Mouse (Mus musculus) forebrain, embryonic 10.5 days (tissue): ENCODE measurements around the gene Nvl. TPM values are rescaled to one million over a fixed set of nuclear protein-coding genes. Genes with fewer than 3 reads are reported as not detected.

Source experiments
- DNase-seq: peaks from one replicate; pipeline ENCODE4 v3.0.0-alpha.2; 2017; ENCODE audit warnings: low spot score; ENCODE audit errors: extremely low spot score
- H3K27ac ChIP-seq: fragments of 300-500 bp; sonication (generic); 2 replicates; pipeline ENCODE4 v1.5.1; 2016; ENCODE audit warnings: mild to moderate bottlenecking
- H3K27me3 ChIP-seq: fragments of 300-500 bp; sonication (generic); 2 replicates; pipeline ENCODE4 v1.6.1; 2016; ENCODE audit warnings: mild to moderate bottlenecking; ENCODE audit not compliant: poor library complexity, severe bottlenecking
- H3K36me3 ChIP-seq: fragments of 300-500 bp; sonication (generic); replicated peaks from 2 replicates; pipeline ENCODE4 v1.6.1; 2016; ENCODE audit warnings: mild to moderate bottlenecking, moderate library complexity
- H3K4me1 ChIP-seq: fragments of 300-500 bp; sonication (generic); 2 replicates; pipeline ENCODE4 v1.6.1; 2016
- H3K4me3 ChIP-seq: fragments of 300-500 bp; sonication (generic); 2 replicates; pipeline ENCODE4 v1.5.1; 2016; ENCODE audit warnings: mild to moderate bottlenecking, moderate library complexity
- H3K9me3 ChIP-seq: fragments of 300-500 bp; sonication (generic); 2 replicates; pipeline ENCODE4 v1.6.1; 2016; ENCODE audit warnings: mild to moderate bottlenecking, moderate library complexity
- WGBS: fragments of 180-500 bp; shearing (Covaris S2); methylation state at CpG from one replicate; pipeline ENCODE4 v1.1.7; 2016; 5-methylcytosine and 5-hydroxymethylcytosine counted together
- polyA plus RNA-seq: library from polyadenylated mRNA; unstranded; fragments of >200 nt; fragmentation: Nextera tagmentation; extraction: Ambion mirVana; gene quantifications from 2 replicates; pipeline ENCODE4 v1.2.1, GENCODE M21; 2016

The Nvl gene
- polyA plus RNA-seq, 1 experiment from 2014 or later: 45.8 TPM

DNA sequence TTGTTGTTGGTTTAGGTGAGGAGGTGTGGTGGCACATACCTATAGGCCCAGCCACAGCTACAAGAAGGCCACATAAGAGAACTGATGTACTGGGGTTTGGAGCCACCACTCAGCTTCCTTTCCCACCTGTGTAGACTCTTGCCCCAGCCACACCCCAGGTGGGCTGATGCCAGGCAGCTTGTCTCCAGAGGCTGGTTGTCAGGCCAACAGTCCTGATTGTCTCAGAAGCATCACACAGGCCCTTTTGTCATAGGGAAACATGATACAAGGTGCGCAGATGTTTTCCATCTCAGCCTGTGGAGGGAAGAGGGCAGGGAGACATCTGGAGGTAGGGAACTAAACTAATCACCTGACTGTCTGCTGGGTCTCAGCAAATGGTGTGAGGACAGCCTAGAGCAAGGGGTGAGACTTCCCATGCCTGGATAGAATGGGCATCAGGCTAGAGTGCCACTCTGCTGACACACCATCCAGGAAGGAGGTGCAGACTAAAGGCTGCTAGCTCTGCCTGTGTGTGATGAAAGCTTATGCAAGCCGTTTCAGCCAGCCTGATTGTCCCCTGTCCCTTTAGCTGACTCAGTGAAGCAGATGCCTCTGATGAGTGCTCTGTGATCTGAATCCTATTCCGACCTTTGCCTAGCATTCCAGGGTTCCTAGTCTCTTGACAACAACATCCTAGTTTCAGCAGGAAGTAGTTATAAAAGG, 82.1 kb downstream of the Nvl start:
- Histone ChIP-seq H3K9me3 (no peaks in the 10 kb centered on the region), H3K27me3 (no peaks in the 10 kb centered on the region), H3K4me1 (peaks cover 5% of the 10 kb centered on the region; the same call in 1 of the 2 replicates), H3K4me3 (no peak overlapping the region), H3K27ac (no peak overlapping the region), H3K36me3 (no peaks in the 10 kb centered on the region)
- DNase-seq: no peak
- 69% methylated on average over 3 of the region's 3 CpGs for WGBS

- 84% methylated on average over 4 of the region's 4 CpGs for WGBS
- Histone ChIP-seq H3K4me1 (no peaks in the 10 kb centered on the region), H3K36me3 (no peaks in the 10 kb centered on the region), H3K27me3 (no peaks in the 10 kb centered on the region), H3K9me3 (no peaks in the 10 kb centered on the region), H3K4me3 (no peak overlapping the region), H3K27ac (no peak overlapping the region)
- no peak for DNase-seq
These were observed 91.1 kb downstream of the Nvl start for GRCm38 (mm10) chr1:181052898-181053297.

DNA sequence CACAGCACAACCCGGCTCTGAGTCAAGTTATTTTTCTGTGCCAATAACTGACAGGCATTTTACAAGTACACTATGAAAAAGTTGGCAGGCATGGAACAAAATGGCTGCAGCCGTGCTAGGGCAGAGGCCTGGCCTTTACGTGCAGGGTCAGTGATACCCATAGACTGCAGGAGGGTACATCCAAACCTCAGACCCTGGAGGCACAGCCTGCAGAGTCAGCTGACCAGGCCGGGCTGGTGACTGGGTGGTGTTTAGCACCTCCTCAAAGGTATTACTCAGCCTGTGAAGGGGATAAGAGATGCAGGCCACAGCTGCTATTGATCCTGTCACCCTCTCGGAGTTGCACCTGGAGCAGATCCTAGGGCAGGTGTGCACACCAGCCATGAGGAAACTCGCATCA, 93.1 kb downstream of the Nvl start, which contains the start of gene 9130409I23Rik:
TSS of gene 9130409I23Rik (plus strand) at position 301 of the 400 bp plus-strand sequence.
- H3K9me3 ChIP-seq: no peaks in the 10 kb centered on the region
- 85% methylated on average over 6 of the region's 6 CpGs for WGBS
- DNase-seq: no peak
- H3K27me3 ChIP-seq: no peaks in the 10 kb centered on the region
- no peak within 1 kb of the TSS for H3K27ac ChIP-seq
- no peaks in the 10 kb centered on the region for H3K36me3 ChIP-seq
- H3K4me1 ChIP-seq: no peaks in the 10 kb centered on the region
- no peak within 1 kb of the TSS for H3K4me3 ChIP-seq

DNA sequence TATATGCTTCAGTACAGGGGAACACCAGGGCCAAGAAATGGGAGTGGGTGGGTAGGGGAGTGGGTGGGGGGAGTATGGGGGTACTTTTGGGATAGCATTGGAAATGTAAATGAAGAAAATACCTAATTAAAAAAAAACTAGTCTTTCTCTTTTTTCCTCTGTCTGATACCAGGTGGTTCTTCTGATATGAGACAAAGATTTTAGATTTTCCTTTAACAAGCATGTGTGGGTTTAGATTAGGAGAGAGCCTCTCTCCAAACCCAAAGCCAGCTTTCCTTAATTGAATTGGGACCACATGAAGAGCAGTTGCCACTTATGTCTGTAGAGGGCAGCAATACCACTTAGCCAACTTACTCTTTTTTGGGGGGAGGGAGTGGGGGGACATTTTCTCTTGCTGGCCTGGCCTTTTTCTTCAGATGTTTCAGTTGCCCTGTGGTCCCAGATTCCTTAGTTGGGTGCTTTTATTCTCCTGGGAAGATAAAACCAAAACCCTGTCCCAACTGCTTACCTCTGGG, 94.6 kb downstream of the Nvl start:
- H3K4me1 ChIP-seq: no peaks in the 10 kb centered on the region
- no peak for DNase-seq
- H3K4me3 ChIP-seq: no peak overlapping the region

GRCm38 (mm10) chr1:181047520-181047919, 96.5 kb downstream of the Nvl start:
- Histone ChIP-seq H3K27ac (no peak overlapping the region), H3K9me3 (no peaks in the 10 kb centered on the region), H3K4me1 (no peaks in the 10 kb centered on the region), H3K4me3 (no peak overlapping the region), H3K27me3 (no peaks in the 10 kb centered on the region), H3K36me3 (no peaks in the 10 kb centered on the region)
- 67% methylated on average over 1 of the region's 1 CpGs for WGBS
- no peak for DNase-seq

More for the DNA sequence above, 94.6 kb downstream of the Nvl start:
- Histone ChIP-seq H3K9me3 (no peaks in the 10 kb centered on the region), H3K27me3 (no peaks in the 10 kb centered on the region), H3K36me3 (no peaks in the 10 kb centered on the region), H3K27ac (no peak overlapping the region)

DNA sequence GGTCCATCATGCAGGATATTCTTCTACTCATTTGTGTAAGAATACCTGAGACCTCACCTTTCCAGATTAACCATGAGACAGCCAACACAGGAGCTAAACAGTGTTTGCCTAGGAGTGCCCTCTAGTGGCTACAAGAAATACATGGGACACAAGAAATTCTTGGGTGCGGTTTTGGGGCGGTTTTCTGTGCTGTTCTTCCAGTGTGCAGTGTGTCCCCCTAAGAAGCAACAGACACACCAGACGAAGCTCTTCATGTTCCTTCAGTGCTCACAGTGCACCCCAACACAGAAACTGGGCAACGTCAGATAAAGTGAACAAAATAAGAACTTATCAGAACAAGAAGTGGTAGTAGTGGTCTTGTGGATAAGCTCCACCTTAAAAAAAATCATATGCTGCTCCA, 104.4 kb downstream of the Nvl start:
- 14% methylated on average over 4 of the region's 4 CpGs for whole genome bisulfite sequencing
- H3K36me3 ChIP-seq: no peaks in the 10 kb centered on the region
- no peak overlapping the region for H3K27ac ChIP-seq
- H3K27me3 ChIP-seq: peaks cover 5% of the 10 kb centered on the region; the same call in 1 of the 2 replicates
- H3K4me1 ChIP-seq: no peaks in the 10 kb centered on the region
- no peaks in the 10 kb centered on the region for H3K9me3 ChIP-seq
- peak; percentile 26 for DNase-seq
- no peak overlapping the region for H3K4me3 ChIP-seq

DNA sequence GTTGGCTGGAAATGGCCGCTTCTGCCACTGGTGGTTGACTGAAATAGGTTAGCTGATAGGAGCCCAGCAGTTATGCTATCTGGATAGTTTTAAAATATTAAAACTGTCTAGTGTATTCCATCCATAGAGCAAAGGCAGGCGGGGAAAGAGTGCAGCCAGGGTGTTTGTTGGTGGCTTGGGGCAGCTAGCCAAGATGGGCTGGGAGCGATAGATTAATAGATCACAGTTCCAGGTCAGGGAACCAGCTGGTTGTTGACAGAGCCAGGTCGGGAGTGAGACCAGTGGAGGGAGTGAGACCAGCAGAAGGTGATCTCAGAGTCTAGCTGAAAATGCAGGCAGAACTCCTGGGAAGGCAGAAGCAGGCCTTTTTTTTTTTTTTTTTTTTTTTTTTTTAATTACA, 106.4 kb downstream of the Nvl start:
- Histone ChIP-seq H3K36me3 (no peaks in the 10 kb centered on the region), H3K27me3 (peaks cover 5% of the 10 kb centered on the region; the same call in 1 of the 2 replicates), H3K4me3 (no peak overlapping the region), H3K27ac (no peak overlapping the region), H3K4me1 (no peaks in the 10 kb centered on the region), H3K9me3 (no peaks in the 10 kb centered on the region)
- DNase-seq: peak; percentile 6
- WGBS: 79% methylated on average over 4 of the region's 4 CpGs

Other genes starting within 250 kb of the Nvl start
- gene Pycr2, start 239.9 kb downstream of the Nvl start, polyA plus RNA-seq: 149 and 153 TPM in 2 replicates
- 0.34 and 0.69 TPM in 2 replicates for gene Lefty1, start 209.2 kb downstream of the Nvl start, polyA plus RNA-seq
- gene Tmem63a, start 201.9 kb downstream of the Nvl start, polyA plus RNA-seq: 2.1 and 2.2 TPM in 2 replicates
- gene Ephx1, start 123.3 kb downstream of the Nvl start, polyA plus RNA-seq: 0.47 and 0.77 TPM in 2 replicates
- not detected in 2 replicates for gene 9130409I23Rik, start 93.0 kb downstream of the Nvl start, polyA plus RNA-seq
- 113 and 127 TPM in 2 replicates for gene Cnih4, start 489 bp upstream of the Nvl start, polyA plus RNA-seq
- gene Wdr26, start 67.8 kb upstream of the Nvl start, polyA plus RNA-seq: 26.3 and 28.1 TPM in 2 replicates
- gene Cnih3, start 208.4 kb upstream of the Nvl start, polyA plus RNA-seq: 0.95 and 1.3 TPM in 2 replicates